Mouse (Mus musculus): Measurements from ENCODE around the gene B3gnt5.

GRCm38 (mm10) chr16:19760505-19761496, 793 bp downstream of the B3gnt5 start:
- TF ChIP-seq POLR2A (IDR thresholded peaks at IDR 0.05; ENCODE audit: low read depth, low read length) (no peak), CTCF (IDR thresholded peaks at IDR 0.05; ENCODE audit: extremely low read depth, insufficient read depth, insufficient read length, insufficient replicate concordance) (no peak)

All from spleen, adult 2 months (tissue).